Mouse (Mus musculus): Measurements from ENCODE around the gene Dtx2.

DNA sequence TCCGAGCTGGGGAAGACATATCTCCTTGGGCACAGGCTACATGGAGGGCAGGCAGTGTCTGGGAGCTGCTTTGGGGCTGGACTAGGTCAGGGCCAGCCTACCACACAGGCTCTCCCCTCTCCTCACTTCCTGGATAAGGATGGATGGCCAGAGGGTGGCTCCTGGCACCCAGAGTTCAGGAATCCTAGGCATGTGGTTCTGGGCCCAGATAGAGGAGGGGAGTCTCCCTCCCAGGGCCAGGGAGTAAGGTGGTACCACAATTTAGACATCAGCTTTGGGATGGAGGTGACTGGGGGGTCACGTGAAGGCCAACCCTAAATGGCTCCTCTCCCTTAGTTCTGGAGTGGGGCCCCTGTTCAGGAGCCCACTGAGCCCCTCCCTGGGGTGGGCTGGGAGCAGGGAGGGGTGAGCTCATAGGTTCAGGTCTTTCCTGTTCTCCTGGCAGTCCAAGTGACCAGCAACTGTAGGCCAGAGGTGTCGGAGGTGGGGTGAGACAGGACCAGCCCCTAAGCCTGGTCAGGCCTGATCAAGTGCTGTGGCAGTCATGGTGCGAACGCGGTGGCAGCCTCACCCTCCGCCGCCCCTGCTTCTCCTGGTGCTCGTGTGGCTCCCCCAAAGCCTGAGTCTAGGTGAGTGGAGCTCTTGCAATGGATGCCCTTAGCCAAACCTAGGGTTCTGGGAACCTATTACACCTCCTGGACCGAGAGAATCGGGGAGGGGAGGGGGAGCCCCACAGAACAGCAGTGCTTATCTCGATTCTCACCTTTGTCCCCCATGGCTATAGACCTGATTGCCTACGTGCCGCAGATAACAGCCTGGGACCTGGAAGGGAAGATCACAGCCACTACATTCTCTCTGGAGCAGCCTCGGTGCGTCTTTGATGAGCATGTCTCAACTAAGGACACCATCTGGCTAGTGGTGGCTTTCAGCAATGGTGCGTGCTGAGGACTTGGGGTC is 43.9 kb downstream of the Dtx2 start, which contains the start of gene Upk3b:
- TF ChIP-seq POLR2A (IDR thresholded peaks at IDR 0.05; ENCODE audit: insufficient read depth, low read depth, low read length) (no peak), CTCF (IDR thresholded peaks at IDR 0.05; ENCODE audit: insufficient read depth, low read depth, low read length) (no peak)

Measured in olfactory bulb, adult 2 months (tissue).